Mouse (Mus musculus) small intestine, adult 2 months (tissue): ENCODE measurements around the gene Zfp729b. TPM values are rescaled to one million over a fixed set of nuclear protein-coding genes. Genes with fewer than 3 reads are reported as not detected.

Source experiments
- H3K27ac ChIP-seq: fragments of 200-500 bp; 2 replicates; pipeline ENCODE4 v1.5.1; 2012; ENCODE audit warnings: low read depth, low read length, control low read depth, inconsistent platforms; ENCODE audit not compliant: insufficient read depth
- H3K27me3 ChIP-seq: fragments of 200-500 bp; 2 replicates; pipeline ENCODE4 v1.6.1; 2012; ENCODE audit warnings: mild to moderate bottlenecking, moderate library complexity, low read length, inconsistent platforms; ENCODE audit not compliant: control insufficient read depth, insufficient read depth
- H3K36me3 ChIP-seq: fragments of 200-500 bp; 2 replicates; pipeline ENCODE4 v1.6.1; 2012; ENCODE audit warnings: mild to moderate bottlenecking, low read length, control low read depth, inconsistent platforms; ENCODE audit not compliant: control insufficient read depth, insufficient read depth
- H3K4me1 ChIP-seq: fragments of 200-500 bp; 2 replicates; pipeline ENCODE4 v1.6.1; 2012; ENCODE audit warnings: low read length, inconsistent platforms, mixed read lengths; ENCODE audit not compliant: control insufficient read depth, insufficient read depth, insufficient read length
- H3K4me3 ChIP-seq: fragments of 200-500 bp; 2 replicates; pipeline ENCODE4 v1.5.1; 2012; ENCODE audit warnings: low read depth, mild to moderate bottlenecking, control low read depth, inconsistent platforms, low read length, moderate library complexity
- CTCF ChIP-seq: fragments of 200-500 bp; IDR thresholded peaks from 2 replicates; pipeline ENCODE4 v1.5.1; 2012; ENCODE audit warnings: low read depth, mild to moderate bottlenecking, control low read depth, inconsistent platforms, low read length, moderate library complexity, mixed read lengths; ENCODE audit not compliant: insufficient replicate concordance, insufficient read length; ENCODE audit errors: extremely low read depth
- POLR2A ChIP-seq: fragments of 200-500 bp; IDR thresholded peaks from 2 replicates; pipeline ENCODE4 v1.6.1; 2012; ENCODE audit warnings: low read depth, mild to moderate bottlenecking, control low read depth, inconsistent platforms, low read length, moderate library complexity
- WGBS: fragments of 180-500 bp; shearing (Covaris S2); methylation state at CpG from one replicate; pipeline ENCODE4 v1.1.7; 2018; 5-methylcytosine and 5-hydroxymethylcytosine counted together
- polyA plus RNA-seq: library from polyadenylated mRNA; depleted of rRNA; stranded (reverse); fragments of >200 nt; gene quantifications from 2 replicates; pipeline ENCODE4 v1.2.3, GENCODE M21; 2012; rRNA removed

The Zfp729b gene
- 0.01 and 0.08 TPM in 2 replicates for polyA plus RNA-seq

DNA sequence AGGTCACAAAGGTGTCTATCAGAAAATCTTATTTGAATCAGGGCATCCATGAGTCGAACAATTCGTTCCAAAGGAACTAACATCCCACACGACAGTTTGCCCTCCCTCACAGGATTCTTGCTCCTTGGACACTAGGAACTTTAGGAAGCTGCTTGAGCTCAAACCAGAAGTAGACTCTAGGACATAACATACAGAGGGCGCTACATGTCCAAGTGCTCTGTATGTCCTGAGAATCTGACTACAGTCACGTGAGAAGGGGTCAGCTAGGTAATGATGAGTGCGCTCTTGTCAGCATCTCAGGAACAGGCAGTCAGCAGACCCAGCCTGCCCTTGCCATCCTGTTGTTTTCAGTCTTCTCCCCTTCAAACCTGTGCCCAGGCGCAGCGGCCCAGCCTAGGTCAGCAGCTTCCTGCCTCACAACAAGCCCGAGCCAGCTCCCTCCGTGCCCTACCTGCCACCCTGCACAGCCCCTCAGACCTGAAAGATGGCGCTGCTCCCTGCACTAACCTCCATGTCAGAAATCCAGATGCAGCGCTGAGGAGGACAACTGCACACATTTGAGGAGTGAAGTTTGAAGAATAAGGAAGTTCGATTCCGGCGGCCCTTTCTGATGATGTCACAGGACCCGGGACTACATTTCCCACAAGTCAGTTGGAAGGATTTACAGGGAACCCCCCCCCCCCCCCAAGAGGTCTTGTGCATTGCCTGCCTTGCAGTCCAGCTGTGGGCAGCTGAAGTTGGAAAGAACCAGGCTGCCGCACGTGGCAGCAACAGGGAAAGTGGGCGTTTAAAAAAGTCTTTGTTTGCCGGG lies at the start of gene Zfp729b:
Zfp729b (minus strand) TSS at position 642 of the 811 bp plus-strand sequence.
- H3K36me3 ChIP-seq = no peaks in the 10 kb centered on the region
- H3K4me1 ChIP-seq = peaks cover 3% of the 10 kb centered on the region; the same call in 1 of the 2 replicates
- peak within 1 kb of the TSS; percentile 66 for H3K27ac ChIP-seq
- TF ChIP-seq CTCF (no peak), POLR2A (0 out of 2 replicates have a peak, but pooled peaks have one; percentile 10)
- H3K4me3 ChIP-seq = peak within 1 kb of the TSS; percentile 91
- no peaks in the 10 kb centered on the region for H3K27me3 ChIP-seq
- 1% methylated on average over 20 of the region's 20 CpGs for WGBS

- 39% methylated on average over 3 of the region's 3 CpGs for WGBS
- TF ChIP-seq POLR2A (no peak), CTCF (no peak)
- no peaks in the 10 kb centered on the region for H3K4me1 ChIP-seq
- H3K27me3 ChIP-seq = no peaks in the 10 kb centered on the region
- H3K36me3 ChIP-seq = no peaks in the 10 kb centered on the region
- H3K27ac ChIP-seq = no peak overlapping the region
- H3K4me3 ChIP-seq = no peak overlapping the region
Measured at GRCm38 (mm10) chr13:67652496-67652895, 43.0 kb upstream of the Zfp729b start.

DNA sequence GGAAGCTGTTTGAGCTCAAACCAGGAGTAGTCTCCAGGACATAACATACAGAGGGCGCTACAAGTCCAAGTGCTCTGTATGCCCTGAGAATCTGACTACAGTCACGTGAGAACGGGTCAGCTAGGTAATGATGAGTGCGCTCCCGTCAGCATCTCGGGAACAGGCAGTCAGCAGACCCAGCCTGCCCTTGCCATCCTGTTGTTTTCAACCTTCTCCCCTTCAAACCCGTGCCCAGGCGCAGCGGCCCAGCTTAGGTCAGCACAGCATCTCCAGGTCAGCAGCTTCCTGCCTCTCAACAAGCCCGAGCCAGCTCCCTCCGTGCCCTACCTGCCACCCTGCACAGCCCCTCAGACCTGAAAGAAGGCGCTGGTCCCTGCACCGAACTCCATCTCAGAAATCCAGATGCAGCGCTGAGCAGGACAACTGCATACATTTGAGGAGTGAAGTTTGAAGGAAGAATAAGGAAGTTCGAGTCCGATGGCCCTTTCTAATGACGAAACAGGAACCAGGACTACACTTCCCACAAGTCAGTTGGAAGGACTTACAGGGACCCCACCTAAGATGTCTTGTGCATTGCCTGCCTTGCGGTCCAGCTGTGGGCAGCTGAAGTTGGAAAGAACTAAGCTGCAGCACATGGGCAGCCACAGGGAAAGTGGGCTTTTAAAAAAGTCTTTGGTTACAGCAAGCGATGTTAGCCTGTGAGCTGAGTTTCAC lies 27.9 kb upstream of the Zfp729b start, which contains the start of the genes Gm49345 and Zfp729a:
Gm49345 (minus strand) TSS at position 476 of the 714 bp plus-strand sequence.
Zfp729a (minus strand) TSS at position 498 of the 714 bp plus-strand sequence.
- Histone ChIP-seq H3K4me3 (peak within 1 kb of the TSS; percentile 79), H3K27me3 (no peaks in the 10 kb centered on the region), H3K4me1 (peaks cover 2% of the 10 kb centered on the region; the same call in 1 of the 2 replicates), H3K36me3 (no peaks in the 10 kb centered on the region), H3K27ac (peak within 1 kb of the TSS; percentile 58)
- under 1% methylated on average over 19 of the region's 19 CpGs for WGBS
- TF ChIP-seq CTCF (no peak; the same call in 1 of the 2 replicates), POLR2A (no peak; the same call in 1 of the 2 replicates)

- 58% methylated on average over 4 of the region's 4 CpGs for WGBS
- Histone ChIP-seq H3K4me3 (no peak overlapping the region), H3K27me3 (no peaks in the 10 kb centered on the region), H3K27ac (no peak overlapping the region), H3K4me1 (peaks cover 3% of the 10 kb centered on the region; the same call in 1 of the 2 replicates), H3K36me3 (no peaks in the 10 kb centered on the region)
- TF ChIP-seq CTCF (no peak), POLR2A (no peak)
Measured at GRCm38 (mm10) chr13:67610108-67610507, 601 bp upstream of the Zfp729b start.

- Histone ChIP-seq H3K27me3 (no peaks in the 10 kb centered on the region), H3K36me3 (no peaks in the 10 kb centered on the region), H3K4me1 (no peaks in the 10 kb centered on the region), H3K27ac (no peak overlapping the region), H3K4me3 (no peak overlapping the region)
- TF ChIP-seq CTCF (no peak), POLR2A (no peak)
- 73% methylated on average over 5 of the region's 5 CpGs for WGBS
Measured at GRCm38 (mm10) chr13:67572591-67573189, 36.8 kb downstream of the Zfp729b start.

GRCm38 (mm10) chr13:67553730-67554129 lies 55.8 kb downstream of the Zfp729b start, which contains the start of gene Zfp748:
Gene Zfp748, minus strand, starts transcription at chr13:67553830.
- Histone ChIP-seq H3K4me3 (peak within 1 kb of the TSS; percentile 72), H3K27ac (peak within 1 kb of the TSS; percentile 68), H3K36me3 (no peaks in the 10 kb centered on the region; the same call in 1 of the 2 replicates), H3K27me3 (no peaks in the 10 kb centered on the region), H3K4me1 (0 out of 2 replicates have a peak, but pooled peaks cover 4% of the 10 kb centered on the region)
- WGBS = 66% methylated on average over 4 of the region's 4 CpGs
- TF ChIP-seq CTCF (no peak), POLR2A (no peak)
